Mouse (Mus musculus): Measurements from ENCODE around the gene Rpl18. TPM values are rescaled to one million over a fixed set of nuclear protein-coding genes. Genes with fewer than 3 reads are reported as not detected.

Rpl18 gene
- polyA plus RNA-seq, 1 experiment from 2014 or later = 1,110 TPM

DNA sequence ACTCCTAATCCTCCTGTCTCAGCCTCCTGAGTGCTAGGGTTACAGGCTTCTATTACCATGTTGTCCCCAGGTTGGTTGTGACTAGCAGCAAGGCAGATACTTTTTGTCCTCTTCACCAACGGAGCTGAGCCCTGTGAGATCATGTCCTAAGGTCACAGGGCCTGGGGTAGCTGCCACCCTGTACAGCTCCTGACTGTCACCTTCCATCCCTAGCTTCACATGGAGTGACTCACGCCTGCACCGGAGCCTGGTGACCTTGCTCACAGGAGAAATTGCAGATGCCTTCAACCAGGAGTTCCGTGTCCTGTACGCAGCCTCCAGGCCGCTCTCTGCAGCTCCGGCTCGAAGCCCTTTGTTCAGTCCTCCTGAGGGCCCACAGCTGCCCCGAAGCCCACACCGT, 11.2 kb downstream of the Rpl18 start:
- H3K27ac ChIP-seq = peak overlapping the region; percentile 67
- no peak for ATAC-seq
- 84% methylated on average over 10 of the region's 10 CpGs for WGBS

DNA sequence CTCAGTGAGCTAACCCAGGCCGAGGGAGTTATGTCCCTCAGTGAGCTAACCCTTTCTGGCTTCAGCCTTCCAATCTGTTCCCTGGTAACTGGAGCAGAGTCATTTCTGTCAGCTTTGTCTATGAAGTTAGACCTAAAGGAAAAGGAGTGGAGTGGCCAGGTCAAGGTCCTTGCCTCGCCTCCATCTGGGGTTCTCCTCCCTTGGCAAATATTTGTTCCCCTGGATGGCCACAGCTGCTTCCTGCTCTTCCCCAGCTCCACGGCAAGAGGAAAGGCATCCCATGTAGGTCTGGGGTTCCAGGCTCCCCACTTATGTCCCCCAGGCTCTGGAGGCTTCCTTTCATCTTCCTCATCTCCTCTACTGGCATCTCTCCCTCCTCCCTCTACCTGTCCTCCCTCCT, 12.4 kb downstream of the Rpl18 start:
- Histone ChIP-seq H3K27ac (peak overlapping the region; percentile 67), H3K27me3 (replicated peaks) (no peaks in the 10 kb centered on the region), H3K4me1 (replicated peaks) (peaks cover 40% of the 10 kb centered on the region), H3K36me3 (peaks cover 34% of the 10 kb centered on the region), H3K4me3 (replicated peaks) (no peak overlapping the region), H3K9me3 (no peaks in the 10 kb centered on the region), H3K9ac (no peak overlapping the region), H3K4me2 (replicated peaks) (peak overlapping the region; percentile 33)
- peak; percentile 39 for ATAC-seq
- 50% methylated on average over 3 of the region's 3 CpGs for WGBS

More for the DNA sequence above, 11.2 kb downstream of the Rpl18 start:
- Histone ChIP-seq H3K9me3 (no peaks in the 10 kb centered on the region), H3K36me3 (peaks cover 36% of the 10 kb centered on the region), H3K27me3 (replicated peaks) (no peaks in the 10 kb centered on the region), H3K4me3 (replicated peaks) (no peak overlapping the region), H3K4me2 (replicated peaks) (0 out of 2 replicates have a peak overlapping the region, but pooled peaks have one; percentile 7), H3K9ac (0 out of 2 replicates have a peak overlapping the region, but pooled peaks have one; percentile 17), H3K4me1 (replicated peaks) (peaks cover 38% of the 10 kb centered on the region)

DNA sequence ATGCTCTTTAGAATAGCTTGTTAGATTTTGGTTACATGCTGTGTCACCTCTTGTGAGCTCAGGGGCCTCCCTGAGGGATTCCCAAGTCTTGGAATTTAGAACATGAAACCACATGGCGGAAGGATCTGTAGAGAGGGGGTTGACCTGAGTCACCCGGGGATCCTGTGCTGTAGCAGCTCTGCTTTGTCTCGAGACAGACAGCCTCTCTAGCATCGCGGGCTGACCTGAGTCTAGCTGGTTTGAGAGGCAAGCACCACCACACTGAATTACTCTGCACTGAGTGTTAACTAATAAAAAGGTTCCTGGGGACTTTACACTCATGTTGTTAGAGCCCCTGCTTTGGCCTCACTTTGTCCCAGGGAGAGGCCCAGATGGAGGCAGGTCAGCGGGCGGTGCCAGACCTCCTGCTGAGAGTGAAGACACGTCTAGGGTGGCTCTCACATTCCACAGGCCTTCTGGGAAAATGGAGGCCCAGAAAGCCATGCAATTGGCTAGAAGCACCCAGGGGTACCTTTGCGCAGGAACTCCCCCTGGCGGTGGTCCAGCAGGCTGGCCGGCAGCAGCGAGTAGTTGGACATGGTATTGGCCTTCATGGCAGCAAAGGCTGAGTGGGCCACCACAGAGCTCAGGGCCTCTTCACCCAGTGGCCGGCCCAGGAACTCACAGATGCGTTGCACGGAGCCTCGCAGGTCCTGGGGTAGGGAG, 15.6 kb downstream of the Rpl18 start:
- 13% methylated on average over 16 of the region's 16 CpGs for WGBS
- Histone ChIP-seq H3K9ac (0 out of 2 replicates have a peak overlapping the region, but pooled peaks have one; percentile 8), H3K4me3 (replicated peaks) (no peak overlapping the region), H3K4me2 (replicated peaks) (peak overlapping the region; percentile 24), H3K36me3 (peaks cover 11% of the 10 kb centered on the region; the same call in 1 of the 2 replicates), H3K27me3 (replicated peaks) (no peaks in the 10 kb centered on the region; the same call in 1 of the 2 replicates), H3K9me3 (no peaks in the 10 kb centered on the region), H3K27ac (peak overlapping the region; percentile 83), H3K4me1 (replicated peaks) (peaks cover 34% of the 10 kb centered on the region)
- peak; percentile 74 for ATAC-seq

DNA sequence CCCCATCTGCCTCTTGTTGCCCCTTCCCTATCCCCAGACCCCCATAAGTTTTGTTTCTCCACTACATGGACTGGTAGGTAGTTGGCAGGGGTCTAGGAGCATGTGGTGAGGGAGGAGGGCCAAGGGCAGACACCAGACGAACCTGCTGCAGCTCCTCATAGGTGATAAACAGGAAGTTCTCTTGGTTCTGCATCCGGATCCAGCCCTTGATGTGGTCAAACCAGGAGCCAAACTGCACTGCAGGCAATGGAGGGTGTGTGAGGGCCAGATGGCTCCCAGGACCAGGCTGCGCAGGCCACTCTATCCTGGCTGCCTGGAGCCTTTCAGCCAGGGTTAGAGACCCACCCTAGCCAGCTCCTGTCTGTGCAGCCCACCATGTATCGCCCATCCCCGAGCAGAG, 18.2 kb downstream of the Rpl18 start:
- 80% methylated on average over 5 of the region's 5 CpGs for WGBS
- Histone ChIP-seq H3K27ac (no peak overlapping the region), H3K9ac (no peak overlapping the region)

DNA sequence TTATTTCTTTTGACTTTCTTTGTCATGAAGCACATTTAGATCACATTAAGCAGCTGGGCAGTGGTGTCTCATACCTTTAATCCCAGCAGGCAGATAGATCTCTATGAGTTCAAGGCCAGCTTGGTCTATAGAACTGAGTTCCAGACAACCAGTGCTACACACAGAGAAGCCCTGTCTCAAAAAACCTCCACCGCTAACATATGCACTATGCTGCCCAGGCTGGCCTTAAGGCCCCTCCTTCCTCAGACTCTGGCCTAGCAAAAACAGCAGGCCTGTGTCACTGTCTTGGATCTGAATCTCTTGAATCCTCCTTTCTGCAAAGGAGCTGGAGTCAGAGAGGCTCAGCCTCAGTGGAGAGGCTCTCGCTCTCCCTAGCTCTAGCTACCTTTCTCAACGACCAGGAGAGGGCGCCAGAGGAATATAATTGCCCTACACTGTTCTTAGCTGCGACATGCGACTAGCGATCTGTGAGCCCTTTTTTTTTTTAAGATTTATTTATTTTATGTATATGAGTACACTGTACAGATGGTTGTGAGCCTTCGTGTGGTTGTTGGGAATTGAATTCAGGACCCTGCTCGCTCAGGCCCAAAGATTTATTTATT, 24.0 kb downstream of the Rpl18 start:
- Histone ChIP-seq H3K36me3 (no peaks in the 10 kb centered on the region), H3K9ac (no peak overlapping the region), H3K4me3 (replicated peaks) (no peak overlapping the region), H3K27ac (no peak overlapping the region), H3K4me2 (replicated peaks) (no peak overlapping the region), H3K9me3 (no peaks in the 10 kb centered on the region), H3K4me1 (replicated peaks) (0 out of 2 replicates have a peak, but pooled peaks cover 5% of the 10 kb centered on the region), H3K27me3 (replicated peaks) (no peaks in the 10 kb centered on the region)
- 7% methylated on average over 9 of the region's 9 CpGs for WGBS
- peak; percentile 85 for ATAC-seq

More for the DNA sequence above, 18.2 kb downstream of the Rpl18 start:
- no peaks in the 10 kb centered on the region; the same call in 1 of the 2 replicates for H3K27me3 ChIP-seq (replicated peaks)
- no peaks in the 10 kb centered on the region for H3K9me3 ChIP-seq
- peaks cover 25% of the 10 kb centered on the region for H3K4me1 ChIP-seq (replicated peaks)
- H3K36me3 ChIP-seq = no peaks in the 10 kb centered on the region
- no peak overlapping the region for H3K4me2 ChIP-seq (replicated peaks)
- no peak for ATAC-seq
- H3K4me3 ChIP-seq (replicated peaks) = no peak overlapping the region

DNA sequence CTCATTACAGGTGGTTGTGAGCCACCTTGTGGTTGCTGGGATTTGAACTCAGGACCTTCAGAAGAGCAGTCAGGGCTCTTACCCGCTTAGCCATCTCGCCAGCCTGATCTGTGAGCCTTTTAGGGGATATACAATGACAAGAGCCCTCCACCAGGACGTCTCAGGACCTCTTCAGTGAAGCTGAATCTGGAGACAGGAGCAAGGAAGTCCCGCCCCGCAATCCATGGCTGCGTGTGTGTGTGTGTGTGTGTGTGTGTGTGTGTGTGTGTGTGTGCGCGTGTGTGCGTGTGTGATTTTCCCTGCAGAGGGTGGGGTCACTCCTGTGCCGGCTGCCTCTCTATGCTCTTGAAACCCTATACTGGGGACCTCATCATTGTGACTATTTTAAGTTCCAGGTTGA, 24.6 kb downstream of the Rpl18 start:
- H3K9ac ChIP-seq = no peak overlapping the region
- no peak overlapping the region for H3K4me2 ChIP-seq (replicated peaks)
- H3K36me3 ChIP-seq = no peaks in the 10 kb centered on the region
- no peak overlapping the region for H3K4me3 ChIP-seq (replicated peaks)
- WGBS = 55% methylated on average over 8 of the region's 10 CpGs
- no peaks in the 10 kb centered on the region for H3K9me3 ChIP-seq
- 0 out of 2 replicates have a peak, but pooled peaks cover 5% of the 10 kb centered on the region for H3K4me1 ChIP-seq (replicated peaks)
- H3K27me3 ChIP-seq (replicated peaks) = no peaks in the 10 kb centered on the region
- H3K27ac ChIP-seq = no peak overlapping the region
- no peak for ATAC-seq

DNA sequence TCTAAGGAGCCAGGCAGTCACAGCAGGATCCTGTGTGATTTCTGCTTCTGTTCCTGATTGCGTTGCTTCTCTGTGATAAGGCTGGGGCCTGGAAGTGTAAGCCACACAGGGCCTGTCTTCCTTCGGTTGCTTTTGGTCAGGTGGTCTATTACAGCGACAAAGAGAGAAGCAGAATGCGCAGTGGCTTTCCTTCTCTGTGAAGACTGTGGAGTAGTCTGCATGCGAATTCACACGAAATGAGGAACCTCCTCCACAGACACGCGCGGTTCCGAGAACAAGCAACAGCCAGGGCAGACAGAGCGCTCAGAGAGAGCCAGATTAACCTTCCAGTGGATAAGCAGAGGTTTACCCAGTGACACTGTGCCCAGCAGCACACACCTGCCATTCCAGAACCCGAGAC, 26.1 kb downstream of the Rpl18 start:
- no peak overlapping the region for H3K9ac ChIP-seq
- WGBS = 82% methylated on average over 12 of the region's 12 CpGs
- no peaks in the 10 kb centered on the region for H3K9me3 ChIP-seq
- no peak for ATAC-seq
- H3K27me3 ChIP-seq (replicated peaks) = no peaks in the 10 kb centered on the region
- no peak overlapping the region for H3K27ac ChIP-seq
- H3K4me1 ChIP-seq (replicated peaks) = 0 out of 2 replicates have a peak, but pooled peaks cover 5% of the 10 kb centered on the region
- H3K36me3 ChIP-seq = no peaks in the 10 kb centered on the region
- no peak overlapping the region for H3K4me3 ChIP-seq (replicated peaks)
- H3K4me2 ChIP-seq (replicated peaks) = peak overlapping the region; percentile 41

DNA sequence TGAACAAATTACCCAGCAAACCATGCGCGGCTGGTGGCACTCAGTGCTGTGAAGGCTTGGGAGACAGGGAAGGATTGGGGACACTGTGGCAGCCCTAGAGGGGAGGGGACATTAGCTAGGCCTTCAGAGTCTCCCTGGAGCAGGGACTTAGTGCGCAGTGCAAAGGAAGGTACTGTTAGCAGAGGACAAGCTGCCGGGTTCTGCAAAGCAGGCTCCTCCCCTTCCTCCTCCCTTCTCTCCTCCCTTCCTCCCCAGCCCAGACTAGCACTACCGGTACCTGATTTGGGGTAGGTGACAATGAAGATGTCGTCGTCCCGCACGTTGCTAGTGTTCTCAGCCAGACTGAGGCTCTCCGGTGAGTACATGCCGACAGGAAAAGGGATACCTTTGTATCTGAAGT, 26.5 kb downstream of the Rpl18 start:
- H3K9ac ChIP-seq = no peak overlapping the region
- no peaks in the 10 kb centered on the region for H3K27me3 ChIP-seq (replicated peaks)
- WGBS = 37% methylated on average over 11 of the region's 11 CpGs

DNA sequence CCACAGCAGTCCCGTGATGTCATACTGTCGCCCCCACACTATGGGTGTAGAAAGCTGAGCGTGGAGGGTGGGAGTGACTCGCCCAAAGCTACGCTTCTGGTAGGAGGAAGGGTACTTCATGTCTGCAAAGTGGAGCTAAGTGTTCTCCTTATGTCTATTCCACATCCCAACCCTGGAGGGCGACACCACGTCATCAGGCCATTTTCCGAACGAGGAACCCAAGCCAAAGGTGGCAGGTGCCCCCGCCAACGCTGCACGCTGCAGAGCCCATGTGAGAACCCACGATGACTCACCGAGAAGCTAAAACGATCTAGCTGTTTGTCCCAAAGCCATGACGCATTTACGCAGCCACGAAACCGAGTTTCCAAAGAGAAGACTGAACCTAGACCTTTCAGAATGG, 27.1 kb downstream of the Rpl18 start:
- Histone ChIP-seq H3K9ac (no peak overlapping the region), H3K4me1 (replicated peaks) (0 out of 2 replicates have a peak, but pooled peaks cover 5% of the 10 kb centered on the region), H3K27me3 (replicated peaks) (no peaks in the 10 kb centered on the region), H3K36me3 (no peaks in the 10 kb centered on the region), H3K4me3 (replicated peaks) (peak overlapping the region; percentile 21), H3K27ac (no peak overlapping the region), H3K9me3 (no peaks in the 10 kb centered on the region), H3K4me2 (replicated peaks) (peak overlapping the region; percentile 41)
- 33% methylated on average over 19 of the region's 19 CpGs for WGBS
- no peak for ATAC-seq

More for the DNA sequence above, 26.5 kb downstream of the Rpl18 start:
- H3K9me3 ChIP-seq = no peaks in the 10 kb centered on the region
- H3K36me3 ChIP-seq = no peaks in the 10 kb centered on the region
- peak overlapping the region; percentile 41 for H3K4me2 ChIP-seq (replicated peaks)
- H3K4me3 ChIP-seq (replicated peaks) = peak overlapping the region; percentile 21
- H3K4me1 ChIP-seq (replicated peaks) = 0 out of 2 replicates have a peak, but pooled peaks cover 5% of the 10 kb centered on the region
- ATAC-seq = 0 out of 2 replicates have a peak, but pooled peaks have one; percentile 14
- no peak overlapping the region for H3K27ac ChIP-seq

DNA sequence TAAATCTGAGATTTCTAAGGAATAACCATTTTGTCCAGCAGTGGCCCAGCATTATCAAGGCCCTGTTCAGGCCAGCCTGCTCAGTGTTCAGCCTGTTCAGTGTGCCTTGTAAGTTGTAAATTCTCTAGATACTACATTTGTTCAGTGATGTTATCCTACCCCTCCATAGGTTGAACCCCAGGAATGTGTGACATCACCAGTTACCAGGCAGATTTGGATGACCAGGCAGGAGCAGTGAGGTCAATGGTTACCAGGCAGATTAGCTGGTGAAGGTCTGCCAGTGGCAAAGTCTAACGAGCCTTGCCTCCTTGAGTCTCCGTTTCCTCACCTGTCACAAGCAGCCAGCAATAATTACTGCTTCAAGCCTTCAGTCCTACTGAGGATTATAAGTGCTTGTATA, 29.1 kb downstream of the Rpl18 start:
- peak; percentile 74 for ATAC-seq
- H3K9me3 ChIP-seq = no peaks in the 10 kb centered on the region
- H3K4me2 ChIP-seq (replicated peaks) = no peak overlapping the region
- peaks cover 5% of the 10 kb centered on the region; the same call in 1 of the 2 replicates for H3K4me1 ChIP-seq (replicated peaks)
- no peak overlapping the region for H3K27ac ChIP-seq
- 17% methylated on average over 2 of the region's 2 CpGs for WGBS
- H3K27me3 ChIP-seq (replicated peaks) = no peaks in the 10 kb centered on the region
- H3K9ac ChIP-seq = no peak overlapping the region
- H3K36me3 ChIP-seq = no peaks in the 10 kb centered on the region
- no peak overlapping the region for H3K4me3 ChIP-seq (replicated peaks)

DNA sequence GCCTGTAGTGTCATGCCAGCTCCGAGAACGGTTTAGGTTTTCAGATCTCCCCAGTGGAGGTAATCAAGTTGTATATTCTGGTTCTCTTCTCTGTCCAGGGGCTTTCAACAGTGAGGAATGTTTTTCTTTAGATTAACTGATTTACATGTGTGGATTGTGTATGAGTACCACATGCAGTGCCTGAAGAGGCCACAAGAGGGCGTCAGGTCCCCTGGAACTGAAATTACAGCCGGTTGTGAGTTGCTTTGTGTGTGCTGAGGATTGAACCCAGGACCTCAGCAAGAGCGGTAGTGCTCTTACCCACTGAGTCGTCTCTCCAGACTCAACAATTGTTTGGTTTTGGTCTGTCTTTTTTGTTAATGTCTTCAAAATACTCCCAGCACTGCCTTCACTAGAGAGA, 31.3 kb downstream of the Rpl18 start:
- no peaks in the 10 kb centered on the region for H3K27me3 ChIP-seq (replicated peaks)
- H3K4me3 ChIP-seq (replicated peaks) = no peak overlapping the region
- no peak overlapping the region for H3K27ac ChIP-seq
- no peak overlapping the region for H3K9ac ChIP-seq
- H3K4me2 ChIP-seq (replicated peaks) = no peak overlapping the region
- WGBS = 63% methylated on average over 6 of the region's 6 CpGs
- no peaks in the 10 kb centered on the region for H3K36me3 ChIP-seq
- H3K9me3 ChIP-seq = no peaks in the 10 kb centered on the region
- no peak for ATAC-seq
- H3K4me1 ChIP-seq (replicated peaks) = peaks cover 10% of the 10 kb centered on the region

DNA sequence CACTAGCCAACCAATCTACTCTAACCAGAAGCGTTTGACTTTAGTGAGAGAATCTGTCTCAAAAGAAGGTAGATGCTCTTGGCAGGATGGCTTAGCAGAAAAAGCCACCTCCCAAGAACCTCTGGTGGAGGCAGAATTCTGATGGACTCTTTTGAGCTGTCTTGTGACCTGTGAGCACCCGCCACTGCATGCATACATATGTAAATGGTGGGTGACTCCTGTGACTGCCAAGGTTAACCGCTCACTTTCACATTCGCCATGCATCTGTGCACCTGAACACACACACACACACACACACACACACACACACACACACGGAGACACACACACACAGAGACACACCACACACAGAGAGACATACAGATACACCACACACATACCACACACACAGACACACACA, 32.2 kb downstream of the Rpl18 start:
- no peaks in the 10 kb centered on the region for H3K36me3 ChIP-seq
- H3K4me1 ChIP-seq (replicated peaks) = peaks cover 5% of the 10 kb centered on the region
- no peak overlapping the region for H3K9ac ChIP-seq
- H3K9me3 ChIP-seq = no peaks in the 10 kb centered on the region
- no peak overlapping the region for H3K27ac ChIP-seq
- no peaks in the 10 kb centered on the region for H3K27me3 ChIP-seq (replicated peaks)
- ATAC-seq = no peak
- WGBS = 84% methylated on average over 5 of the region's 5 CpGs
- no peak overlapping the region for H3K4me3 ChIP-seq (replicated peaks)
- H3K4me2 ChIP-seq (replicated peaks) = no peak overlapping the region
